Mouse (Mus musculus) T-cell, adult 66 days (primary cell): ENCODE data around the gene Hsd3b5. TPM values are rescaled to one million over a fixed set of nuclear protein-coding genes. Genes with fewer than 3 reads are reported as not detected.

ENCODE experiments used
- total RNA-seq, 2 experiments: library from RNA; stranded (reverse); gene quantifications; 3 replicates in 1 of 2; 4 replicates in 1 of 2; pipeline ENCODE4 v1.2.4; 2023

Hsd3b5 gene
- not detected for total RNA-seq

DNA sequence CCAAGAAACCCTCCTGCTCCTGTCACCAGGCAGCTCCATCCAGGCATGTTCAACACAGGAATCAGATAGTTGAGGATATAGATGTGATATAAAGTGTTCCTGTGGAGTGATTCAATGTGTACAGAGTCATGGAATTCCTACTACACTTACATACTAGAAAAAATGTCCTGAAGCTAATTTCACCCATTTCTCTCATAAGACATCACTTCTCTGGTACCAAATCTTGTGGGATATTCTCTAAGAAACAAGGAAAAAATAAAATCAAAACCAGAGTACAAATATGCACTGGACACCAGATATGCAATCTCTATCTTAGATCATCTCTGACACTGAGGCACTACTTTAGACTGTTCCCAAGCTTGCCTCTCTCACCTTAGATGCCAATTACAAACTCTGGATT lies at the start of gene Hsd3b5:
Gene Hsd3b5 (minus strand): TSS at position 101 of the 400 bp plus-strand sequence.

DNA sequence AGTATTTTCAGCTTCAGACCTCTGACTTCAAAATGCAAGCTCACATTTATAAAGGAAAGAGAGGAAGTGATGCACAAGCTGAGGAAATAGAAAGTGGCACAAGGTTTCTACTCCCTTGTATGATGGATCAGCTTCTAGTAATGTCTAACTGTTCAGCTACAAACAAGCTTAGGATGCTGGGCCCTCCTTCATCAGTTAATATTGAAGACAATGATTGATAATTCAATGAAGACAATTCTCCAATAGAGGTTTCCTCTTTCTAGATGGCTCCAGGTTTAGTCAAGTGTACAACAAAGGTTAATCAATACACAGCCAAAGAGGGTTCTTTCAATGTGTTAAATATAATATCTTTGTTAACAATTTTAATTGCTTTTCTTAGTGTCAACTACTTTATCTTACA lies 41.3 kb downstream of the Hsd3b5 start, which contains the start of gene Gm10681:
Gene Gm10681 (minus strand): TSS at position 101 of the 400 bp plus-strand sequence.

Other genes with a start within 250 kb of the Hsd3b5 start
- under 1 TPM in 1 of 2 experiments, not detected in 1; 0.39 TPM for gene Zfp697, start 247.8 kb downstream of the Hsd3b5 start, total RNA-seq
- not detected for gene Gm4450, start 173.1 kb downstream of the Hsd3b5 start, total RNA-seq
- not detected for gene Hsd3b4, start 119.7 kb downstream of the Hsd3b5 start, total RNA-seq
- gene Gm10681, start 41.4 kb downstream of the Hsd3b5 start, total RNA-seq = not detected
- gene Hsd3b2, start 94.3 kb upstream of the Hsd3b5 start, total RNA-seq = not detected
- not detected for gene Hsd3b3, start 132.9 kb upstream of the Hsd3b5 start, total RNA-seq
- not detected for gene Hsd3b6, start 184.2 kb upstream of the Hsd3b5 start, total RNA-seq
- not detected for gene Hsd3b1, start 229.5 kb upstream of the Hsd3b5 start, total RNA-seq